Mouse (Mus musculus): ENCODE results near the gene Tmem39a. TPM values are rescaled to one million over a fixed set of nuclear protein-coding genes. Genes with fewer than 3 reads are reported as not detected.

The Tmem39a gene
- total RNA-seq (2014; rRNA removed) (13.5 and 27.2 TPM in 2 replicates), polyA plus RNA-seq (2015; fragmentation: Nextera tagmentation; extraction: Ambion mirVana) (15.4 and 17.6 TPM in 2 replicates)

- Histone ChIP-seq H3K4me2 (ENCODE audit: low read depth, low read length) (no peak within 1 kb of the TSS), H3K4me1 (ENCODE audit: insufficient read depth, low read length) (no peaks in the 10 kb centered on the region), H3K27me3 (ENCODE audit: insufficient read depth, low read length) (peaks cover 4% of the 10 kb centered on the region; the same call in 1 of the 2 replicates), H3K9ac (replicated peaks; ENCODE audit: low read length) (no peak within 1 kb of the TSS), H3K36me3 (ENCODE audit: insufficient read depth, low read length) (no peaks in the 10 kb centered on the region), H3K9me3 (ENCODE audit: low read length) (no peaks in the 10 kb centered on the region), H3K27ac (no peak within 1 kb of the TSS), H3K4me3 (ENCODE audit: low read length) (no peak within 1 kb of the TSS)
- DNase-seq (ENCODE audit: low spot score) (no peak), ATAC-seq (no peak)
- TF ChIP-seq CTCF (IDR thresholded peaks at IDR 0.05; ENCODE audit: low read depth): no peak
- WGBS: 83% methylated on average over 3 of the region's 3 CpGs
Observed at GRCm38 (mm10) chr16:38558221-38558748, at the start of gene Tmem39a. Gene Tmem39a (plus strand): TSS chr16:38558698.

DNA sequence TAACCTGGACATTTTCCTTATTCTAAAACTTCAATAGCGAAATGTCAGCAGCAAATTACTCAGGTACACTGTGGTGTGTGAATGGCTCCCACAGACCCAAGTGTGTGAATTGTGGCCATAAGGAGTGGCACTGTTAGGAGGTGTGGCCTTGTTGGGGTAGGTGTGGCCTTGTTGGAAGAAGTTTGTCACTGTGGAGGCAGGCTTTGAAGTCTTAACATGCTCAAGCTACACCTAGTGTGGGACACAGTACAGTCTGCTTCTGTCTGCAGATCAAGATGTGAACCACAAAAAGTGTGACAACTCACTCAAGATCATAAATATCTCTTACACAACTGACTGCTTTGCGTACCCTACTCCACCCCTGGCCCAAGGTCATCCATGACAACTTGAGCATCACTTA is 47.7 kb upstream of the Tmem39a start:
- Histone ChIP-seq H3K4me3 (ENCODE audit: low read length) (no peak overlapping the region), H3K36me3 (ENCODE audit: insufficient read depth, low read length) (peaks cover 25% of the 10 kb centered on the region; the same call in 1 of the 2 replicates), H3K27me3 (ENCODE audit: insufficient read depth, low read length) (no peaks in the 10 kb centered on the region), H3K4me1 (ENCODE audit: insufficient read depth, low read length) (no peaks in the 10 kb centered on the region), H3K4me2 (ENCODE audit: low read depth, low read length) (no peak overlapping the region), H3K27ac (no peak overlapping the region), H3K9ac (replicated peaks; ENCODE audit: low read length) (no peak overlapping the region), H3K9me3 (ENCODE audit: low read length) (no peaks in the 10 kb centered on the region)
- TF ChIP-seq CTCF (IDR thresholded peaks at IDR 0.05; ENCODE audit: low read depth): no peak
- ATAC-seq (no peak), DNase-seq (ENCODE audit: low spot score) (no peak)
- 94% methylated on average over 2 of the region's 2 CpGs for WGBS

GRCm38 (mm10) chr16:38519140-38519539 is 39.4 kb upstream of the Tmem39a start:
- Histone ChIP-seq H3K4me2 (ENCODE audit: low read depth, low read length) (no peak overlapping the region), H3K4me3 (ENCODE audit: low read length) (no peak overlapping the region), H3K27ac (no peak overlapping the region), H3K9ac (replicated peaks; ENCODE audit: low read length) (no peak overlapping the region), H3K4me1 (ENCODE audit: insufficient read depth, low read length) (no peaks in the 10 kb centered on the region), H3K36me3 (ENCODE audit: insufficient read depth, low read length) (peaks cover 12% of the 10 kb centered on the region), H3K27me3 (ENCODE audit: insufficient read depth, low read length) (no peaks in the 10 kb centered on the region), H3K9me3 (ENCODE audit: low read length) (no peaks in the 10 kb centered on the region)
- 94% methylated on average over 2 of the region's 2 CpGs for WGBS
- TF ChIP-seq CTCF (IDR thresholded peaks at IDR 0.05; ENCODE audit: low read depth): no peak
- no peak for DNase-seq (ENCODE audit: low spot score)
- ATAC-seq: no peak

- Histone ChIP-seq H3K4me1 (ENCODE audit: insufficient read depth, low read length) (no peaks in the 10 kb centered on the region), H3K9me3 (ENCODE audit: low read length) (no peaks in the 10 kb centered on the region), H3K27me3 (ENCODE audit: insufficient read depth, low read length) (no peaks in the 10 kb centered on the region), H3K4me3 (ENCODE audit: low read length) (peak overlapping the region; percentile 97), H3K9ac (replicated peaks; ENCODE audit: low read length) (peak overlapping the region; percentile 85), H3K27ac (no peak overlapping the region), H3K4me2 (ENCODE audit: low read depth, low read length) (peak overlapping the region; percentile 74), H3K36me3 (ENCODE audit: insufficient read depth, low read length) (peaks cover 24% of the 10 kb centered on the region)
- WGBS: 32% methylated on average over 8 of the region's 8 CpGs
- no peak for DNase-seq (ENCODE audit: low spot score)
- no peak for ATAC-seq
- TF ChIP-seq CTCF (IDR thresholded peaks at IDR 0.05; ENCODE audit: low read depth): no peak
Observed at GRCm38 (mm10) chr16:38521211-38521987, 37.1 kb upstream of the Tmem39a start.

DNA sequence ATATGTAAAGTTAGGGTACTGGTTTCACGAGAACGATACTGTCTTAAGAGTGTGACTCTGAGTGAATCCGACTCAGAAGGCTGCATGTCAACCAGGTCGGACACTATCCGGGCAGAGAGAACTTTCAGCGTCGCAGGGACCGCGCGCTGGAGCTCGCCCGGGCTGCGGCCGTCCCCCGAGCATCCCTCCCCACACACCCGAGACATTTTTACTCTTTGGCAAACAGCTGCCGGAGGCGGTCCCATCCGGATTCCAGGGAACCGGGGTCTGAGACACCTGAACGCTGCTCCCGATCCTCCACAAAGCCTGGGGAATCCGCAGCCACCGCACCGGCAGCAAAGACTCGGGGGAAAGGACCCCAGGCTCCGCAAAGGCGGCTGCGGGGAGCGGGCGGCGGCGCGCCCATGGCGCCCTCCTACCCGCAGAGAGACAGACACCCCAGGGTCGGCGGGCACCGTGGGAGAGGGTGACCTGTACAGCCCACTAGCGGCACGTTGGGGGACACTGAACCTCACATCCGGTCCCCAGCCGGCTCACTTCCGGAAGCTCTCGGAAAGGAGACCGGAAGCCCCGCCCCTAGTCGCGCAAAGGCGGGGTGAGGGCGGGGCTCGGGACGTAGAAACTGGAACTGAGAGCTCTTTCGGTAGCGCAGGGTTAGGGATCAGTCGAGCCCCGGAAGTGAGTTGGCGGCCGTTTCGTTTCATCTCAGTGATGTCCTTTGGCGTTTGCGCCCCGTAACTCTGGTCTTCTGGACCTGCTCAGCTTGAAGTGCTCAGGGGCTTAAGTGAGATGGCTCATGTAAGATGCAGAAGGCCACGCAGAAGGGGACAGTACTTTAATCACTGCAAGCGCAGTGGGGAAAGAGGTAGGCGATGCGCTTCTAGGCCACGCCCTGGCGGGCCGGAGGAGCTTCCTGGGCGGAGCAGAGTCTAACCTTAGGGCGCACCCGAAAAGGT is 36.1 kb upstream of the Tmem39a start, which contains the start of gene Timmdc1:
Timmdc1 (minus strand) TSS at position 535 of the 956 bp plus-strand sequence.
- Histone ChIP-seq H3K4me2 (ENCODE audit: low read depth, low read length) (peak within 1 kb of the TSS; percentile 74), H3K9ac (replicated peaks; ENCODE audit: low read length) (peak within 1 kb of the TSS; percentile 85), H3K4me3 (ENCODE audit: low read length) (peak within 1 kb of the TSS; percentile 97), H3K36me3 (ENCODE audit: insufficient read depth, low read length) (peaks cover 26% of the 10 kb centered on the region; the same call in 1 of the 2 replicates), H3K9me3 (ENCODE audit: low read length) (no peaks in the 10 kb centered on the region), H3K4me1 (ENCODE audit: insufficient read depth, low read length) (no peaks in the 10 kb centered on the region), H3K27me3 (ENCODE audit: insufficient read depth, low read length) (no peaks in the 10 kb centered on the region), H3K27ac (peak within 1 kb of the TSS; percentile 93)
- WGBS: 0% methylated on average over 73 of the region's 73 CpGs
- peak; percentile 99 for ATAC-seq
- TF ChIP-seq CTCF (IDR thresholded peaks at IDR 0.05; ENCODE audit: low read depth): peak; percentile 46
- peak; percentile 98 for DNase-seq (ENCODE audit: low spot score)

- no peak overlapping the region for H3K27ac ChIP-seq
- H3K27me3 ChIP-seq (ENCODE audit: insufficient read depth, low read length): no peaks in the 10 kb centered on the region
- no peak overlapping the region for H3K4me2 ChIP-seq (ENCODE audit: low read depth, low read length)
- TF ChIP-seq CTCF (IDR thresholded peaks at IDR 0.05; ENCODE audit: low read depth): no peak
- H3K4me1 ChIP-seq (ENCODE audit: insufficient read depth, low read length): no peaks in the 10 kb centered on the region
- H3K4me3 ChIP-seq (ENCODE audit: low read length): no peak overlapping the region
- no peak for DNase-seq (ENCODE audit: low spot score)
- ATAC-seq: no peak
- no peak overlapping the region for H3K9ac ChIP-seq (replicated peaks; ENCODE audit: low read length)
- 91% methylated on average over 6 of the region's 6 CpGs for WGBS
- H3K36me3 ChIP-seq (ENCODE audit: insufficient read depth, low read length): peaks cover 44% of the 10 kb centered on the region
- no peaks in the 10 kb centered on the region for H3K9me3 ChIP-seq (ENCODE audit: low read length)
Observed at GRCm38 (mm10) chr16:38526264-38526663, 32.2 kb upstream of the Tmem39a start.

Data from hindbrain, postnatal 0 days (tissue).